Mouse (Mus musculus): ENCODE data around the gene Ifna6.
"Not testable (repeated sequence)": the region's sequence is repeated elsewhere in the genome, so short reads cannot be mapped to it uniquely, and the experiment has no call there.

GRCm38 (mm10) chr4:88791250-88791649 is 36.0 kb upstream of the Ifna6 start, which contains the start of gene Gm13278:
- not testable (repeated sequence) for TF ChIP-seq POLR2A (IDR thresholded peaks at IDR 0.05; ENCODE audit: extremely low read depth, insufficient read depth, low read length); CTCF (IDR thresholded peaks at IDR 0.05; ENCODE audit: low read depth, low read length)
